Mouse (Mus musculus): Measurements from ENCODE around the gene Epb41l5. TPM values are rescaled to one million over a fixed set of nuclear protein-coding genes. Genes with fewer than 3 reads are reported as not detected.

Epb41l5 gene
- polyA plus RNA-seq, 1 experiment from 2014 or later = 26.2 TPM

- ATAC-seq (replicated peaks; ENCODE audit: low FRiP score) = no peak
- Histone ChIP-seq H3K9me3 (ENCODE audit: control insufficient read depth, low read length) (no peaks in the 10 kb centered on the region), H3K9ac (ENCODE audit: low read depth, low read length) (no peak overlapping the region), H3K4me1 (replicated peaks; ENCODE audit: control insufficient read depth, insufficient read depth, low read length) (peaks cover 18% of the 10 kb centered on the region), H3K27ac (ENCODE audit: low read depth, low read length) (no peak overlapping the region), H3K36me3 (ENCODE audit: control insufficient read depth, insufficient read depth, low read length) (no peaks in the 10 kb centered on the region), H3K4me3 (ENCODE audit: low read depth, low read length) (no peak overlapping the region), H3K27me3 (replicated peaks; ENCODE audit: control insufficient read depth, insufficient read depth, low read length) (no peaks in the 10 kb centered on the region), H3K4me2 (no peak overlapping the region)
- no peak for DNase-seq (ENCODE audit: low spot score)
- 88% methylated on average over 3 of the region's 3 CpGs for WGBS
These were observed 142.8 kb downstream of the Epb41l5 start for GRCm38 (mm10) chr1:119505951-119506350.

- H3K4me2 ChIP-seq = peak within 1 kb of the TSS; percentile 89
- H3K27ac ChIP-seq (ENCODE audit: low read depth, low read length) = peak within 1 kb of the TSS; percentile 79
- DNase-seq (ENCODE audit: low spot score) = peak; percentile 96
- H3K27me3 ChIP-seq (replicated peaks; ENCODE audit: control insufficient read depth, insufficient read depth, low read length) = no peaks in the 10 kb centered on the region
- H3K36me3 ChIP-seq (ENCODE audit: control insufficient read depth, insufficient read depth, low read length) = no peaks in the 10 kb centered on the region
- no peaks in the 10 kb centered on the region for H3K9me3 ChIP-seq (ENCODE audit: control insufficient read depth, low read length)
- H3K4me3 ChIP-seq (ENCODE audit: low read depth, low read length) = peak within 1 kb of the TSS; percentile 78
- peak; percentile 97 for ATAC-seq (replicated peaks; ENCODE audit: low FRiP score)
- H3K9ac ChIP-seq (ENCODE audit: low read depth, low read length) = peak within 1 kb of the TSS; percentile 76
- under 1% methylated on average over 57 of the region's 57 CpGs for WGBS
- peaks cover 15% of the 10 kb centered on the region for H3K4me1 ChIP-seq (replicated peaks; ENCODE audit: control insufficient read depth, insufficient read depth, low read length)
These were observed 144.3 kb downstream of the Epb41l5 start, which contains the start of gene Ralb for GRCm38 (mm10) chr1:119504260-119505062. Gene Ralb (minus strand): TSS chr1:119504794.

- WGBS = 19% methylated on average over 5 of the region's 5 CpGs
- H3K36me3 ChIP-seq (ENCODE audit: control insufficient read depth, insufficient read depth, low read length) = no peaks in the 10 kb centered on the region
- H3K4me2 ChIP-seq = peak overlapping the region; percentile 89
- H3K9ac ChIP-seq (ENCODE audit: low read depth, low read length) = peak overlapping the region; percentile 76; the same call in 1 of the 2 replicates
- peak overlapping the region; percentile 78 for H3K4me3 ChIP-seq (ENCODE audit: low read depth, low read length)
- no peak for ATAC-seq (replicated peaks; ENCODE audit: low FRiP score)
- H3K4me1 ChIP-seq (replicated peaks; ENCODE audit: control insufficient read depth, insufficient read depth, low read length) = peaks cover 21% of the 10 kb centered on the region
- H3K27me3 ChIP-seq (replicated peaks; ENCODE audit: control insufficient read depth, insufficient read depth, low read length) = no peaks in the 10 kb centered on the region
- no peaks in the 10 kb centered on the region for H3K9me3 ChIP-seq (ENCODE audit: control insufficient read depth, low read length)
- peak overlapping the region; percentile 32; the same call in 1 of the 2 replicates for H3K27ac ChIP-seq (ENCODE audit: low read depth, low read length)
- no peak for DNase-seq (ENCODE audit: low spot score)
These were observed 145.0 kb downstream of the Epb41l5 start for GRCm38 (mm10) chr1:119503808-119504207.

GRCm38 (mm10) chr1:119503181-119503580 lies 145.6 kb downstream of the Epb41l5 start:
- ATAC-seq (replicated peaks; ENCODE audit: low FRiP score) = no peak
- H3K27me3 ChIP-seq (replicated peaks; ENCODE audit: control insufficient read depth, insufficient read depth, low read length) = no peaks in the 10 kb centered on the region
- peaks cover 25% of the 10 kb centered on the region for H3K4me1 ChIP-seq (replicated peaks; ENCODE audit: control insufficient read depth, insufficient read depth, low read length)
- no peaks in the 10 kb centered on the region for H3K9me3 ChIP-seq (ENCODE audit: control insufficient read depth, low read length)
- peak overlapping the region; percentile 78 for H3K4me3 ChIP-seq (ENCODE audit: low read depth, low read length)
- no peak overlapping the region for H3K27ac ChIP-seq (ENCODE audit: low read depth, low read length)
- 66% methylated on average over 3 of the region's 3 CpGs for WGBS
- peak overlapping the region; percentile 89 for H3K4me2 ChIP-seq
- no peak for DNase-seq (ENCODE audit: low spot score)
- peak overlapping the region; percentile 32 for H3K9ac ChIP-seq (ENCODE audit: low read depth, low read length)
- no peaks in the 10 kb centered on the region for H3K36me3 ChIP-seq (ENCODE audit: control insufficient read depth, insufficient read depth, low read length)

GRCm38 (mm10) chr1:119502729-119503128 lies 146.1 kb downstream of the Epb41l5 start:
- peaks cover 25% of the 10 kb centered on the region for H3K4me1 ChIP-seq (replicated peaks; ENCODE audit: control insufficient read depth, insufficient read depth, low read length)
- H3K36me3 ChIP-seq (ENCODE audit: control insufficient read depth, insufficient read depth, low read length) = no peaks in the 10 kb centered on the region
- DNase-seq (ENCODE audit: low spot score) = no peak
- H3K4me3 ChIP-seq (ENCODE audit: low read depth, low read length) = peak overlapping the region; percentile 78
- WGBS = 88% methylated on average over 11 of the region's 11 CpGs
- H3K27ac ChIP-seq (ENCODE audit: low read depth, low read length) = no peak overlapping the region
- ATAC-seq (replicated peaks; ENCODE audit: low FRiP score) = no peak
- H3K9ac ChIP-seq (ENCODE audit: low read depth, low read length) = peak overlapping the region; percentile 32; the same call in 1 of the 2 replicates
- no peaks in the 10 kb centered on the region for H3K9me3 ChIP-seq (ENCODE audit: control insufficient read depth, low read length)
- H3K4me2 ChIP-seq = peak overlapping the region; percentile 89
- H3K27me3 ChIP-seq (replicated peaks; ENCODE audit: control insufficient read depth, insufficient read depth, low read length) = no peaks in the 10 kb centered on the region

- ATAC-seq (replicated peaks; ENCODE audit: low FRiP score) (no peak), DNase-seq (ENCODE audit: low spot score) (no peak)
- Histone ChIP-seq H3K36me3 (ENCODE audit: control insufficient read depth, insufficient read depth, low read length) (no peaks in the 10 kb centered on the region), H3K4me1 (replicated peaks; ENCODE audit: control insufficient read depth, insufficient read depth, low read length) (peaks cover 25% of the 10 kb centered on the region), H3K27ac (ENCODE audit: low read depth, low read length) (no peak overlapping the region), H3K9ac (ENCODE audit: low read depth, low read length) (no peak overlapping the region), H3K9me3 (ENCODE audit: control insufficient read depth, low read length) (no peaks in the 10 kb centered on the region), H3K27me3 (replicated peaks; ENCODE audit: control insufficient read depth, insufficient read depth, low read length) (no peaks in the 10 kb centered on the region), H3K4me3 (ENCODE audit: low read depth, low read length) (no peak overlapping the region), H3K4me2 (peak overlapping the region; percentile 18; the same call in 1 of the 2 replicates)
- WGBS = 42% methylated on average over 8 of the region's 8 CpGs
These were observed 146.9 kb downstream of the Epb41l5 start for GRCm38 (mm10) chr1:119501881-119502280.

- Histone ChIP-seq H3K36me3 (ENCODE audit: control insufficient read depth, insufficient read depth, low read length) (no peaks in the 10 kb centered on the region), H3K4me1 (replicated peaks; ENCODE audit: control insufficient read depth, insufficient read depth, low read length) (peaks cover 22% of the 10 kb centered on the region), H3K9ac (ENCODE audit: low read depth, low read length) (no peak overlapping the region), H3K4me2 (no peak overlapping the region), H3K9me3 (ENCODE audit: control insufficient read depth, low read length) (no peaks in the 10 kb centered on the region), H3K27me3 (replicated peaks; ENCODE audit: control insufficient read depth, insufficient read depth, low read length) (no peaks in the 10 kb centered on the region), H3K27ac (ENCODE audit: low read depth, low read length) (no peak overlapping the region), H3K4me3 (ENCODE audit: low read depth, low read length) (no peak overlapping the region)
- DNase-seq (ENCODE audit: low spot score) = no peak
- ATAC-seq (replicated peaks; ENCODE audit: low FRiP score) = no peak
- 82% methylated on average over 10 of the region's 10 CpGs for WGBS
These were observed 149.3 kb downstream of the Epb41l5 start for GRCm38 (mm10) chr1:119499456-119499855.

GRCm38 (mm10) chr1:119498536-119499231 lies 150.1 kb downstream of the Epb41l5 start:
- DNase-seq (ENCODE audit: low spot score) = no peak
- 0 out of 2 replicates have a peak overlapping the region, but pooled peaks have one; percentile 30 for H3K27ac ChIP-seq (ENCODE audit: low read depth, low read length)
- H3K27me3 ChIP-seq (replicated peaks; ENCODE audit: control insufficient read depth, insufficient read depth, low read length) = no peaks in the 10 kb centered on the region
- H3K4me1 ChIP-seq (replicated peaks; ENCODE audit: control insufficient read depth, insufficient read depth, low read length) = peaks cover 19% of the 10 kb centered on the region
- no peaks in the 10 kb centered on the region for H3K9me3 ChIP-seq (ENCODE audit: control insufficient read depth, low read length)
- H3K36me3 ChIP-seq (ENCODE audit: control insufficient read depth, insufficient read depth, low read length) = no peaks in the 10 kb centered on the region
- no peak overlapping the region for H3K4me3 ChIP-seq (ENCODE audit: low read depth, low read length)
- H3K9ac ChIP-seq (ENCODE audit: low read depth, low read length) = no peak overlapping the region
- ATAC-seq (replicated peaks; ENCODE audit: low FRiP score) = no peak
- H3K4me2 ChIP-seq = no peak overlapping the region
- WGBS = 59% methylated on average over 9 of the region's 9 CpGs

All from liver, embryonic 11.5 days (tissue).